Mouse (Mus musculus) midbrain, embryonic 14.5 days (tissue): ENCODE measurements around the gene Nudt21. TPM values are rescaled to one million over a fixed set of nuclear protein-coding genes. Genes with fewer than 3 reads are reported as not detected.

Experiments used
- ATAC-seq: fragments of 200-750 bp; cut with Nextera tagmentation; 2 replicates; pipeline ENCODE4 v1.8.0; 2017; ENCODE audit warnings: moderate number of reproducible peaks, moderate library complexity; ENCODE audit not compliant: low FRiP score, low TSS enrichment
- DNase-seq: peaks from one replicate; pipeline ENCODE4 v3.0.0-alpha.2; 2015
- H3K27ac ChIP-seq: fragments of 300-500 bp; sonication (generic); replicated peaks from 2 replicates; pipeline ENCODE4 v1.5.1; 2014; ENCODE audit warnings: mild to moderate bottlenecking, low read depth, low read length, moderate library complexity
- H3K27me3 ChIP-seq: fragments of 300-500 bp; sonication (generic); 2 replicates; pipeline ENCODE4 v1.6.1; 2014; ENCODE audit warnings: low read length, control low read depth, mixed read lengths; ENCODE audit not compliant: control insufficient read depth, insufficient read depth
- H3K36me3 ChIP-seq: fragments of 300-500 bp; sonication (generic); 2 replicates; pipeline ENCODE4 v1.6.1; 2014; ENCODE audit warnings: low read length, control low read depth; ENCODE audit not compliant: control insufficient read depth, insufficient read depth
- H3K4me1 ChIP-seq: fragments of 300-500 bp; sonication (generic); 2 replicates; pipeline ENCODE4 v1.6.1; 2014; ENCODE audit warnings: mild to moderate bottlenecking, antibody characterized with exemption, low read length, control low read depth; ENCODE audit not compliant: control insufficient read depth, insufficient read depth
- H3K4me2 ChIP-seq: fragments of 300-500 bp; sonication (generic); 2 replicates; pipeline ENCODE4 v1.6.1; 2014; ENCODE audit warnings: mild to moderate bottlenecking, low read length, moderate library complexity
- H3K4me3 ChIP-seq: fragments of 300-500 bp; sonication (generic); replicated peaks from 2 replicates; pipeline ENCODE4 v1.5.1; 2014; ENCODE audit warnings: low read depth, low read length
- H3K9ac ChIP-seq: fragments of 300-500 bp; sonication (generic); replicated peaks from 2 replicates; pipeline ENCODE4 v1.6.1; 2014; ENCODE audit warnings: mild to moderate bottlenecking, low read length, moderate library complexity
- H3K9me3 ChIP-seq: fragments of 300-500 bp; sonication (generic); 2 replicates; pipeline ENCODE4 v1.6.1; 2016; ENCODE audit warnings: low read length, control low read depth, mixed read lengths; ENCODE audit not compliant: control insufficient read depth
- WGBS: fragments of 180-500 bp; shearing (Covaris S2); extraction: QIAGEN DNeasy Blood & Tissue Kit; methylation state at CpG from one replicate; pipeline ENCODE4 v1.1.7; 2014; 5-methylcytosine and 5-hydroxymethylcytosine counted together
- polyA plus RNA-seq: library from polyadenylated mRNA; unstranded; fragments of >200 nt; fragmentation: Nextera tagmentation; extraction: Ambion mirVana; gene quantifications from 2 replicates; pipeline ENCODE4 v1.2.1, GENCODE M21; 2014

The Nudt21 gene
- polyA plus RNA-seq, 1 experiment from 2014 or later, result 120 TPM

GRCm38 (mm10) chr8:93968293-93968692 is 68.5 kb downstream of the Nudt21 start:
- Histone ChIP-seq H3K36me3 (peaks cover 67% of the 10 kb centered on the region), H3K9me3 (no peaks in the 10 kb centered on the region), H3K9ac (no peak overlapping the region), H3K27ac (no peak overlapping the region), H3K4me2 (no peak overlapping the region), H3K27me3 (no peaks in the 10 kb centered on the region), H3K4me3 (no peak overlapping the region), H3K4me1 (no peaks in the 10 kb centered on the region)
- whole genome bisulfite sequencing, result 84% methylated on average over 6 of the region's 6 CpGs
- ATAC-seq (no peak), DNase-seq (no peak)

Other genes with a start within 250 kb of the Nudt21 start
- 179 and 213 TPM in 2 replicates for gene Gnao1, start 227.1 kb downstream of the Nudt21 start, polyA plus RNA-seq
- 65.0 and 81.6 TPM in 2 replicates for gene Amfr, start 24.2 kb downstream of the Nudt21 start, polyA plus RNA-seq
- gene Ogfod1, start 167 bp upstream of the Nudt21 start, polyA plus RNA-seq, result 11.9 and 16.3 TPM in 2 replicates
- 22.3 and 24.3 TPM in 2 replicates for gene Bbs2, start 61.9 kb upstream of the Nudt21 start, polyA plus RNA-seq
- not detected in 2 replicates for gene Mt4, start 100.2 kb upstream of the Nudt21 start, polyA plus RNA-seq
- gene Mt3, start 115.6 kb upstream of the Nudt21 start, polyA plus RNA-seq, result 137 and 212 TPM in 2 replicates
- 7.9 and 9.3 TPM in 2 replicates for gene Mt2, start 135.6 kb upstream of the Nudt21 start, polyA plus RNA-seq
- gene Mt1, start 142.1 kb upstream of the Nudt21 start, polyA plus RNA-seq, result 34.9 and 38.4 TPM in 2 replicates
- gene Nup93, start 177.5 kb upstream of the Nudt21 start, polyA plus RNA-seq, result 58.5 and 75.4 TPM in 2 replicates